Mouse (Mus musculus): ENCODE data around the gene Mettl16. TPM values are rescaled to one million over a fixed set of nuclear protein-coding genes. Genes with fewer than 3 reads are reported as not detected.
A peak's percentile ranks its signal among the peaks of the same experiment; 100 is the strongest.

Mettl16 gene
- polyA plus RNA-seq, 1 experiment, result 10.9 TPM

- Histone ChIP-seq H3ac (ENCODE audit: control insufficient read depth, insufficient read length) (no peak overlapping the region), H3K36me3 (ENCODE audit: control insufficient read depth, insufficient read depth) (no peaks in the 10 kb centered on the region), H3K4me2 (ENCODE audit: low read depth) (peak overlapping the region; percentile 98), H3K27me3 (ENCODE audit: control insufficient read depth, insufficient read depth, insufficient read length) (no peaks in the 10 kb centered on the region), H3K79me2 (ENCODE audit: control insufficient read depth, insufficient read depth) (peaks cover 49% of the 10 kb centered on the region), H3K4me3 (peak overlapping the region; percentile 38)
- TF ChIP-seq TCF12 (IDR thresholded peaks at IDR 0.05; ENCODE audit: insufficient read depth, poor library complexity, severe bottlenecking) (no peak), USF1 (IDR thresholded peaks at IDR 0.05; ENCODE audit: low read depth) (no peak), MYOG (IDR thresholded peaks at IDR 0.05; ENCODE audit: control insufficient read depth in 1 of 3, insufficient read depth in 1 of 3, insufficient read length in 2 of 3, low read depth in 2 of 3) (no peak), MAX (IDR thresholded peaks at IDR 0.05; ENCODE audit: low read depth) (no peak), TCF3 (IDR thresholded peaks at IDR 0.05; ENCODE audit: insufficient read length, low read depth) (no peak), REST (IDR thresholded peaks at IDR 0.05; ENCODE audit: insufficient read depth, insufficient read length) (no peak), SRF (IDR thresholded peaks at IDR 0.05; ENCODE audit: control insufficient read depth, insufficient read length, low read depth) (no peak), POLR2AphosphoS2 (IDR thresholded peaks at IDR 0.05; ENCODE audit: insufficient read length, low read depth) (no peak), E2F4 (IDR thresholded peaks at IDR 0.05; ENCODE audit: insufficient read depth) (no peak), MYOD1 (IDR thresholded peaks at IDR 0.05; ENCODE audit: control insufficient read depth in 1 of 3, insufficient read length in 2 of 3, low read depth in 2 of 3) (no peak), POLR2A (IDR thresholded peaks at IDR 0.05; ENCODE audit: insufficient read length, low read depth) (no peak), CEBPB (IDR thresholded peaks at IDR 0.05; ENCODE audit: insufficient read depth, poor library complexity, severe bottlenecking) (no peak)
Measured at GRCm38 (mm10) chr11:74837056-74837693, 66.5 kb downstream of the Mettl16 start.

DNA sequence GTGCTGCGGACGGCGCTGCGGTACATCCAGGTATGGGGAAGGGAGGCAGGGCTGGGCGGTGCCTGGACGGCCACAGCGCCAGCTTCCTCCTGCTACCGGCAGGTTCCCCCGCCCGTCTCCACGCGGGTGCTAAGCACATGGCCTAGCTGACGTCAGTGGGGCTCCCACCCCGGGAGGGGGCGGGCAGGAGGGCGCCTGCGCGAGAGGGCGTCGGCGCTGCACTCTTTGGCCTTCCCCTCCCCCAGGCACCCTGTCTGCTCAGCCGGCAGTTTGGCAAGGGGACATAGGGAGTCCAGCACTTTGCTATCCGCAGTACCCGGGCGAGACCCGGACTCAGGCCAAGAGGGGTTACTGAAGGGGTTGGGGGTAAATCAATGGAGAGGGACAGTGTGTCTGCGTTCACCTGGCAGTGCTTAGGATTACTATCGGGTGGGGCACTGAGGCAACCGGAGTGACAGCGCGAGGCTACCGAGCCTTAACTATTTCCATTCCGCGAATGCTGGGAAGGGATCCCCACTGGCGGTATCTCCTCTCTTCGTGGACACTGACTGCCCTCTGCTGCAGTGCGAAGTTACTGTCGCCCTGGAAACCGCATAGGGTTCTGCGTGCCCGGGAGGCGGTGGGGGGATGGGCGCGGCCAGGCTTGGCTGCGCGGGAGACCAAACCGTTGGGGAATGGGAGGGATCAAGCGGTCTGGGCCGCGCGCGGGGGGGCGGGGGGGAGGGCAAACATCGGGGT lies 67.2 kb downstream of the Mettl16 start:
- peak overlapping the region; percentile 11 for H3ac ChIP-seq (ENCODE audit: control insufficient read depth, insufficient read length)
- no peaks in the 10 kb centered on the region for H3K27me3 ChIP-seq (ENCODE audit: control insufficient read depth, insufficient read depth, insufficient read length)
- peaks cover 47% of the 10 kb centered on the region for H3K79me2 ChIP-seq (ENCODE audit: control insufficient read depth, insufficient read depth)
- TF ChIP-seq E2F4 (IDR thresholded peaks at IDR 0.05; ENCODE audit: insufficient read depth) (no peak), SRF (IDR thresholded peaks at IDR 0.05; ENCODE audit: control insufficient read depth, insufficient read length, low read depth) (no peak), MYOD1 (IDR thresholded peaks at IDR 0.05; ENCODE audit: control insufficient read depth in 1 of 3, insufficient read length in 2 of 3, low read depth in 2 of 3) (peak in 1 of 3 experiments; percentile 58), TCF3 (IDR thresholded peaks at IDR 0.05; ENCODE audit: insufficient read length, low read depth) (no peak), CEBPB (IDR thresholded peaks at IDR 0.05; ENCODE audit: insufficient read depth, poor library complexity, severe bottlenecking) (no peak), TCF12 (IDR thresholded peaks at IDR 0.05; ENCODE audit: insufficient read depth, poor library complexity, severe bottlenecking) (no peak), USF1 (IDR thresholded peaks at IDR 0.05; ENCODE audit: low read depth) (peak; percentile 10), POLR2AphosphoS2 (IDR thresholded peaks at IDR 0.05; ENCODE audit: insufficient read length, low read depth) (peak; percentile 75), REST (IDR thresholded peaks at IDR 0.05; ENCODE audit: insufficient read depth, insufficient read length) (no peak), POLR2A (IDR thresholded peaks at IDR 0.05; ENCODE audit: insufficient read length, low read depth) (peak; percentile 80), MYOG (IDR thresholded peaks at IDR 0.05; ENCODE audit: control insufficient read depth in 1 of 3, insufficient read depth in 1 of 3, insufficient read length in 2 of 3, low read depth in 2 of 3) (peak in 1 of 3 experiments; percentile 70), MAX (IDR thresholded peaks at IDR 0.05; ENCODE audit: low read depth) (no peak)
- peak overlapping the region; percentile 38 for H3K4me3 ChIP-seq
- no peaks in the 10 kb centered on the region for H3K36me3 ChIP-seq (ENCODE audit: control insufficient read depth, insufficient read depth)
- peak overlapping the region; percentile 98 for H3K4me2 ChIP-seq (ENCODE audit: low read depth)

- H3K4me3 ChIP-seq, result peak overlapping the region; percentile 38
- H3K27me3 ChIP-seq (ENCODE audit: control insufficient read depth, insufficient read depth, insufficient read length), result no peaks in the 10 kb centered on the region
- TF ChIP-seq POLR2AphosphoS2 (IDR thresholded peaks at IDR 0.05; ENCODE audit: insufficient read length, low read depth), result peak; percentile 56
- TF ChIP-seq CEBPB (IDR thresholded peaks at IDR 0.05; ENCODE audit: insufficient read depth, poor library complexity, severe bottlenecking), result no peak
- TF ChIP-seq USF1 (IDR thresholded peaks at IDR 0.05; ENCODE audit: low read depth), result no peak
- peak in 1 of 3 experiments; percentile 55 for TF ChIP-seq MYOG (IDR thresholded peaks at IDR 0.05; ENCODE audit: control insufficient read depth in 1 of 3, insufficient read depth in 1 of 3, insufficient read length in 2 of 3, low read depth in 2 of 3)
- TF ChIP-seq MYOD1 (IDR thresholded peaks at IDR 0.05; ENCODE audit: control insufficient read depth in 1 of 3, insufficient read length in 2 of 3, low read depth in 2 of 3), result peak in 1 of 3 experiments; percentile 23
- peak overlapping the region; percentile 98 for H3K4me2 ChIP-seq (ENCODE audit: low read depth)
- peak overlapping the region; percentile 11 for H3ac ChIP-seq (ENCODE audit: control insufficient read depth, insufficient read length)
- no peaks in the 10 kb centered on the region for H3K36me3 ChIP-seq (ENCODE audit: control insufficient read depth, insufficient read depth)
- H3K79me2 ChIP-seq (ENCODE audit: control insufficient read depth, insufficient read depth), result peaks cover 41% of the 10 kb centered on the region
Measured at GRCm38 (mm10) chr11:74838441-74838840, 67.8 kb downstream of the Mettl16 start.

- Histone ChIP-seq H3K36me3 (ENCODE audit: control insufficient read depth, insufficient read depth) (no peaks in the 10 kb centered on the region), H3K4me2 (ENCODE audit: low read depth) (peak overlapping the region; percentile 98), H3K27me3 (ENCODE audit: control insufficient read depth, insufficient read depth, insufficient read length) (no peaks in the 10 kb centered on the region), H3K4me3 (peak overlapping the region; percentile 38), H3K79me2 (ENCODE audit: control insufficient read depth, insufficient read depth) (peaks cover 36% of the 10 kb centered on the region), H3ac (ENCODE audit: control insufficient read depth, insufficient read length) (no peak overlapping the region)
- TF ChIP-seq POLR2A (IDR thresholded peaks at IDR 0.05; ENCODE audit: insufficient read length, low read depth) (no peak), REST (IDR thresholded peaks at IDR 0.05; ENCODE audit: insufficient read depth, insufficient read length) (no peak), E2F4 (IDR thresholded peaks at IDR 0.05; ENCODE audit: insufficient read depth) (no peak), CEBPB (IDR thresholded peaks at IDR 0.05; ENCODE audit: insufficient read depth, poor library complexity, severe bottlenecking) (no peak), SRF (IDR thresholded peaks at IDR 0.05; ENCODE audit: control insufficient read depth, insufficient read length, low read depth) (no peak), MYOG (IDR thresholded peaks at IDR 0.05; ENCODE audit: control insufficient read depth in 1 of 3, insufficient read depth in 1 of 3, insufficient read length in 2 of 3, low read depth in 2 of 3) (no peak), USF1 (IDR thresholded peaks at IDR 0.05; ENCODE audit: low read depth) (no peak), MYOD1 (IDR thresholded peaks at IDR 0.05; ENCODE audit: control insufficient read depth in 1 of 3, insufficient read length in 2 of 3, low read depth in 2 of 3) (no peak)
Measured at GRCm38 (mm10) chr11:74838971-74839370, 68.3 kb downstream of the Mettl16 start.
